Mouse (Mus musculus) lung, postnatal 0 days (tissue): ENCODE data around the gene Gm49673.
"Not testable (repeated sequence)": the region's sequence is repeated elsewhere in the genome, so short reads cannot be mapped to it uniquely, and the experiment has no call there.

Source experiments
- CTCF ChIP-seq: IDR thresholded peaks from 2 replicates; pipeline ENCODE4 v1.5.1; 2016; ENCODE audit warnings: antibody characterized with exemption, mild to moderate bottlenecking
- EP300 ChIP-seq: IDR thresholded peaks from 2 replicates; pipeline ENCODE4 v1.6.1; 2016; ENCODE audit warnings: antibody characterized with exemption, mild to moderate bottlenecking, control low read depth

- TF ChIP-seq CTCF, EP300: not testable (repeated sequence)
Observed at GRCm38 (mm10) chr17:8138116-8138515, 9.5 kb downstream of the Gm49673 start.
